Mouse (Mus musculus) G1E (cell line): ENCODE data around the gene Wdr17. TPM values are rescaled to one million over a fixed set of nuclear protein-coding genes. Genes with fewer than 3 reads are reported as not detected.

Source experiments
- ATAC-seq: 2 replicates; pipeline ENCODE4 v1.8.0; 2016; ENCODE audit warnings: mild to moderate bottlenecking; ENCODE audit not compliant: insufficient number of reproducible peaks, poor library complexity, low FRiP score, severe bottlenecking; ENCODE audit errors: extremely low read depth
- DNase-seq: peaks from one replicate; pipeline ENCODE4 v3.0.0; 2012; ENCODE audit warnings: low spot score
- H3K27me3 ChIP-seq: 2 replicates; pipeline ENCODE4 v1.6.1; 2012; ENCODE audit warnings: mild to moderate bottlenecking, low read length, inconsistent platforms; ENCODE audit not compliant: insufficient read depth
- H3K36me3 ChIP-seq: replicated peaks from 2 replicates; pipeline ENCODE3; 2012; ENCODE audit warnings: mild to moderate bottlenecking, inconsistent platforms
- H3K4me1 ChIP-seq: 2 replicates; pipeline ENCODE4 v1.6.1; 2012; ENCODE audit warnings: low read depth, low read length, inconsistent platforms, mixed read lengths; ENCODE audit not compliant: insufficient read depth
- H3K4me3 ChIP-seq: 2 replicates; pipeline ENCODE4 v1.5.1; 2012; ENCODE audit warnings: low read depth, mild to moderate bottlenecking, inconsistent platforms, low read length, moderate library complexity, mixed read lengths
- H3K9me3 ChIP-seq: replicated peaks from 2 replicates; pipeline ENCODE4 v1.6.1; 2012; ENCODE audit warnings: inconsistent platforms
- CTCF ChIP-seq: IDR thresholded peaks from 2 replicates; pipeline ENCODE4 v1.5.1; 2012; ENCODE audit warnings: low read depth, low read length, inconsistent platforms, mixed read lengths
- GATA1 ChIP-seq: IDR thresholded peaks from 2 replicates; pipeline ENCODE4 v1.6.1; 2012; ENCODE audit warnings: borderline replicate concordance, low read length, inconsistent platforms, mixed read lengths
- GATA2 ChIP-seq: IDR thresholded peaks from 2 replicates; pipeline ENCODE4 v1.6.1; 2012; ENCODE audit warnings: low read depth, low read length, inconsistent platforms, borderline replicate concordance
- POLR2AphosphoS5 ChIP-seq: IDR thresholded peaks from 2 replicates; pipeline ENCODE4 v1.6.1; 2012; ENCODE audit warnings: low read depth, low read length, inconsistent platforms; ENCODE audit not compliant: insufficient replicate concordance
- TAL1 ChIP-seq: conservative IDR thresholded peaks from 2 replicates; pipeline ENCODE4 v1.6.1; 2012; ENCODE audit warnings: low read depth, low read length, inconsistent platforms, mixed read lengths
- polyA plus RNA-seq: library from polyadenylated mRNA; stranded (reverse); fragments of >175 nt; gene quantifications from 2 replicates; pipeline ENCODE4 v1.2.3, GENCODE M21; 2012
- total RNA-seq, 2 experiments: library from RNA; stranded (forward) in 1 of 2; stranded (reverse) in 1 of 2; fragments of 200-1000 nt in 1 of 2; fragments of >200 nt in 1 of 2; fragmentation: Nextera tagmentation in 1 of 2; gene quantifications; 2 replicates each; pipeline ENCODE4 v1.2.3; 2014 to 2017

Gene Wdr17
- total and polyA plus RNA-seq, 3 experiments, result 0.33 TPM; not detected in 2

DNA sequence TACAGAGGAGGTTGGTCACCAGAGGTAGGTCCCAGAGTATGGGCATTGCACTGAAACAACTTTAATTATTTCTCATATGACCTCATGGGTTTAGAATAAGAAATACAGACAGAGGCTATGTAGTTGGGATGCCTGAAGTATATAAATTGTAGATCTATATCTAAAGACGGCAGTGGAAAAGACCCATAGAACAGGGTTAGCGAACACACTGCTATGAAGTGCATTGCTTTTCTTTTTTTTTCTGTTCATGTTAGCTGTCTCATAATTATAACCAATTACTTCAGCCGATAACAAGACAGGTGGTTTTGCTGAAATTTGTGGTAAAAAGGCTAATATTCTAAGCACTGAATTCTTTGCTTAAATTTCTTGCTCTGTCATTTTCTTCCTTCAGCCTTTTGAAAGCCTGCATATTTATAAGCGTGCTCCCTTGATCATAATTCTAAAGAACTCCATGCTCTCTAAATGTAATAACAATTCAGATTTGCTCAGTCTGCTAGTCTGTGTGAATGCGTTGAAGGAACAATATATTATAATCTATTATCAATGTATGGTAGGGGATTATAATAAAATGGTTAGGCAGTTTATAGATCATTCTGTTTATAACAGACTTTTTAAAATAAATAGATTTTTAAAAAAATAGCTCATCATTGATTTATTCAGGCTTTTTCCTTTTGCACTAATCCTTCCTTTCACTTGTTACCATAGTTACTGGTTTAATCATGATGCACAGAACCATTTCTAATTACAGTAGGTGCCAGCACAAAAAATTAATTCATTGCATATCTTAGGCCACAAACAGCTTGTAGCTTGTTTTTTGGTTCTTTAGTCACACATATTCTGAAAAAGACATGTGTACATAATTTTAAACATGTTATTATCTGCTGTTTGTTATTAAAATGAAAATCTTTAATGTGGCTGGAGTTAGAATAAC, 50.7 kb downstream of the Wdr17 start:
- Histone ChIP-seq H3K4me3 (no peak overlapping the region), H3K9me3 (no peaks in the 10 kb centered on the region), H3K27me3 (no peaks in the 10 kb centered on the region), H3K4me1 (no peaks in the 10 kb centered on the region), H3K36me3 (no peaks in the 10 kb centered on the region)
- no peak for DNase-seq
- TF ChIP-seq GATA1, result no peak
- no peak for TF ChIP-seq GATA2
- TF ChIP-seq CTCF, result no peak
- no peak for ATAC-seq

GRCm38 (mm10) chr8:54829794-54830426, 57.1 kb downstream of the Wdr17 start:
- no peaks in the 10 kb centered on the region for H3K27me3 ChIP-seq
- ATAC-seq (no peak), DNase-seq (no peak)
- TF ChIP-seq TAL1, result no peak
- no peak for TF ChIP-seq POLR2AphosphoS5
- TF ChIP-seq GATA1, result no peak
- TF ChIP-seq CTCF, result no peak
- no peak for TF ChIP-seq GATA2
- no peaks in the 10 kb centered on the region for H3K9me3 ChIP-seq
- H3K4me1 ChIP-seq, result no peaks in the 10 kb centered on the region; the same call in 1 of the 2 replicates
- no peaks in the 10 kb centered on the region for H3K36me3 ChIP-seq
- no peak overlapping the region for H3K4me3 ChIP-seq

DNA sequence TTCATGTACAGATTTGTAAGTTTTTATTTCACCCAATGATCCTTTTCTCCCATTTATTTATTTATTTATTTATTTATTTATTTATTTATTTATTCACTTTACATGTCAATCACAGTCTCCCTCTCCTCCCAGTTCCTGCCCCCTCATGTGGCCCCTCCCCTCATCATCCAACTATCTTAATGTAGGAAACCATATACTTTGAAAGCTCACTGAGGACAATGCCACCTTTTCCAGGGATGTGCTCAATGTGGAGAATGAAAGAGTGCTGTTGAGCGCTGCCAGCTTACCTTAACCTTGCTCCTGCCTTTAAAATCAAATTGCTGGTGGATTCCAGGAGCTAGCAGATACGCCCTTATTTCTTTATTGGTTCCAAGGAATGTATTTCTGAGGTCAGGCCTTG, 59.0 kb downstream of the Wdr17 start:
- Histone ChIP-seq H3K9me3 (no peaks in the 10 kb centered on the region), H3K27me3 (no peaks in the 10 kb centered on the region), H3K4me1 (no peaks in the 10 kb centered on the region; the same call in 1 of the 2 replicates), H3K4me3 (no peak overlapping the region), H3K36me3 (no peaks in the 10 kb centered on the region)
- no peak for TF ChIP-seq POLR2AphosphoS5
- TF ChIP-seq TAL1, result no peak
- TF ChIP-seq GATA2, result no peak
- TF ChIP-seq CTCF, result no peak
- no peak for TF ChIP-seq GATA1
- no peak for ATAC-seq
- no peak for DNase-seq

DNA sequence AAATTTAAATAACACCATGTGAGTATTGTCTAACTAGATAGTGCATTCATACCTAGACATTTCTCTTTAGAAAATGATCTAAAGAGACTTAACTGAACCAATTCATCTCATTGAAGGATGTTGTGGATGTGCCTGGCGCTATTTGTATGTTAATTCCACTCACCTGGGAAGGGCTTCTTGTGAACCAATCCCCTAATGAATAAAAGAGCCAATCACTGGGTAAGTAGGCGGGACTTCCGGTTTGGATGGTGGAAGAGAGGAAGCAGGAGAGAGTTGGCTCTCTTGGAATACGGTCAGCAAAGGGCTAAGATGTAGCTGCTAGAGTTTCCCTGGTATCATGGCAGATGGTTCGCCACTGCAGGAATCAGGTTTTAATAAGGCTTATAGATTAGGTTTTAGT, 64.0 kb downstream of the Wdr17 start:
- no peak overlapping the region for H3K4me3 ChIP-seq
- H3K9me3 ChIP-seq, result no peaks in the 10 kb centered on the region
- H3K27me3 ChIP-seq, result no peaks in the 10 kb centered on the region
- TF ChIP-seq TAL1, result no peak
- no peak for TF ChIP-seq GATA1
- no peak for TF ChIP-seq GATA2
- no peak for TF ChIP-seq POLR2AphosphoS5
- TF ChIP-seq CTCF, result no peak
- DNase-seq (no peak), ATAC-seq (no peak)
- no peaks in the 10 kb centered on the region for H3K36me3 ChIP-seq
- no peaks in the 10 kb centered on the region for H3K4me1 ChIP-seq

DNA sequence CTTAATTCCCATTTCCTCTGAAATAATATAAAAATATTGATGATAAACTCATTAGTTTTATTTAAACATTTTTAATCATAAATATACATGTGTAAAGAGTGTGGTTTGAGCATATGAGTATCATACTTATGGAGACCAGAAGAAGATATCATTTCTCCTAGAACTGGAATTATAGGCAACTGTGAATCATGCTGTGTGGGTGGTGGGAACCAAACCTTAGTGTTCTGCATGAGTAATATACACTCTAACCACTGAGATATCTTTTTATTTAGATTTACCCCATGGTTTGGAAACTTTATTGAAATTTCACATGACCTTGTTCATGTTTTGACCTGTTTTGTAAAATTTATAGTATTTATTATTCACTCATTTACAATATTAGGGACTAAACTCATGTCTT, 68.3 kb downstream of the Wdr17 start:
- Histone ChIP-seq H3K27me3 (no peaks in the 10 kb centered on the region), H3K4me3 (no peak overlapping the region), H3K36me3 (no peaks in the 10 kb centered on the region), H3K9me3 (no peaks in the 10 kb centered on the region), H3K4me1 (no peaks in the 10 kb centered on the region)
- TF ChIP-seq CTCF (no peak), GATA1 (no peak), GATA2 (no peak), TAL1 (no peak), POLR2AphosphoS5 (no peak)
- ATAC-seq (no peak), DNase-seq (no peak)

DNA sequence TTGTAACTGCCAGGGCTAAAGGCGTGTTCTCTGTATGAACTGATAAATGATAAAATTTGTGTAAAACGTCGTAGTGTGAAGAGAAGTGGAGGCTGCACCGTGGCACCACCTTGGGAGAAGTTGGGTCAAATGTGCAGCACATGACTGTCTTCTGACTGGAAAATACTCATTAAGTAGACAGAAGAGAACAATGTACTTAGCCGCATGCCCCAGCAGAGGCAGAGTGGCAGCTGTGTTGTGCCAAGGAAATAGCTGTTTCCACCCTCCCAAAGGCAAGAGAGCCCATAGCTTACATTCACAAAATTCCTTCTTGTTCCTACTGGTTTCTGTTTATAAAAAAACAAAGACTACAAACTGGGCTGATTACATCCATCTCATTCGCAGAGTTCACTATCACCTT, 78.8 kb downstream of the Wdr17 start:
- Histone ChIP-seq H3K4me1 (no peaks in the 10 kb centered on the region), H3K4me3 (no peak overlapping the region), H3K27me3 (no peaks in the 10 kb centered on the region), H3K36me3 (no peaks in the 10 kb centered on the region), H3K9me3 (no peaks in the 10 kb centered on the region)
- ATAC-seq (no peak), DNase-seq (no peak)
- no peak for TF ChIP-seq TAL1

DNA sequence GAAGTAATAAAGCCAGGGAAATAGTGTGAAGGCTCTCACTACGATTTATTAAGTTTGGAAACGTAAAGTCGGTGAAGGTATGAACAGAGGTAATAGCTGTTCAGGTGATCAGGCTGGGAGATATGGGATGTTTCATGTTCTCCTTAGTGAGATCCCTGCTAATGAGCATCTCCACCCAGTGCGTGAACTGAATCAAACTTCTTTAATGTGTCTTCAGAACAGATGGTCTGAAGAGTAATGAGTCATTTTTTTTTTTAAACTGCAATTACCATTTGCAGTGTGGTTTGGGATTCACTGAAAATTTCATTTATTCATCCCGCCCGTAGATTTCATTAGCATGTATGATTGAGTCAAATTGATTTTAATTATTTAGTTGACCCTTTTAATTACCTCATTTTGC, 80.8 kb downstream of the Wdr17 start:
- ATAC-seq (no peak), DNase-seq (no peak)
- no peaks in the 10 kb centered on the region for H3K27me3 ChIP-seq
- no peaks in the 10 kb centered on the region for H3K4me1 ChIP-seq
- no peaks in the 10 kb centered on the region for H3K36me3 ChIP-seq
- H3K9me3 ChIP-seq, result no peaks in the 10 kb centered on the region
- no peak overlapping the region for H3K4me3 ChIP-seq
- no peak for TF ChIP-seq GATA1
- TF ChIP-seq POLR2AphosphoS5, result no peak
- TF ChIP-seq TAL1, result no peak
- TF ChIP-seq CTCF, result no peak
- no peak for TF ChIP-seq GATA2
